Mouse (Mus musculus) layer of hippocampus, postnatal 10 days (tissue): ENCODE results near the gene Cd4. TPM values are rescaled to one million over a fixed set of nuclear protein-coding genes. Genes with fewer than 3 reads are reported as not detected.
A peak's percentile ranks its signal among the peaks of the same experiment; 100 is the strongest.

Experiments
- DNase-seq, 2 experiments: peaks; one replicate each; pipeline ENCODE4 v3.0.0; 2021; ENCODE audit warnings: low spot score in 2 of 2
- long read RNA-seq: library from polyadenylated mRNA; stranded (forward); transcript quantifications from one replicate; pipeline ENCODE4 v2.0.0, GENCODE M21; 2023
- total RNA-seq, 2 experiments: library from RNA; stranded (reverse); gene quantifications; 2 replicates each; pipeline ENCODE4 v1.2.3; 2021

The Cd4 gene
- 1 to 10 TPM in 1 of 2 experiments, under 1 TPM in 1; 0.62 to 1.0 TPM for total RNA-seq
- long read RNA-seq, result 0 reads

GRCm38 (mm10) chr6:124887986-124888385 is at the start of gene Cd4:
Cd4 (minus strand) TSS chr6:124888221.
- no peak for DNase-seq

- no peak for DNase-seq
Observed at GRCm38 (mm10) chr6:124937493-124937892, 49.5 kb upstream of the Cd4 start.

GRCm38 (mm10) chr6:124936681-124937080 is 48.7 kb upstream of the Cd4 start:
- no peak for DNase-seq

GRCm38 (mm10) chr6:124934670-124935069 is 46.6 kb upstream of the Cd4 start:
- no peak for DNase-seq

- no peak for DNase-seq
Observed at GRCm38 (mm10) chr6:124933127-124933526, 45.1 kb upstream of the Cd4 start.

GRCm38 (mm10) chr6:124932314-124932695 is 44.3 kb upstream of the Cd4 start:
- no peak for DNase-seq

- DNase-seq, result peak; percentile 61 to 70
Observed at GRCm38 (mm10) chr6:124931525-124932313, 43.7 kb upstream of the Cd4 start.

GRCm38 (mm10) chr6:124930754-124931524 is 42.9 kb upstream of the Cd4 start, which contains the start of gene Mlf2:
Mlf2 (plus strand) TSS chr6:124931386.
- DNase-seq, result peak; percentile 98 to 99

GRCm38 (mm10) chr6:124930231-124930630 is 42.2 kb upstream of the Cd4 start:
- no peak for DNase-seq

- no peak for DNase-seq
Observed at GRCm38 (mm10) chr6:124925941-124926340, 37.9 kb upstream of the Cd4 start.

- DNase-seq, result no peak
Observed at GRCm38 (mm10) chr6:124925173-124925793, 37.3 kb upstream of the Cd4 start.

- no peak for DNase-seq
Observed at GRCm38 (mm10) chr6:124921539-124921938, 33.5 kb upstream of the Cd4 start.

- DNase-seq, result no peak
Observed at GRCm38 (mm10) chr6:124920318-124921085, 32.5 kb upstream of the Cd4 start.

- DNase-seq, result peak; percentile 93 to 95
Observed at GRCm38 (mm10) chr6:124919695-124920317, 31.8 kb upstream of the Cd4 start, which contains the start of gene Ptms. Ptms (minus strand) TSS chr6:124920103.

- no peak for DNase-seq
Observed at GRCm38 (mm10) chr6:124918890-124919627, 31.0 kb upstream of the Cd4 start.

GRCm38 (mm10) chr6:124918331-124918690 is 30.3 kb upstream of the Cd4 start:
- DNase-seq, result no peak

- peak; percentile 89 to 94 for DNase-seq
Observed at GRCm38 (mm10) chr6:124917518-124918330, 29.7 kb upstream of the Cd4 start.

- DNase-seq, result peak; percentile 93 to 97
Observed at GRCm38 (mm10) chr6:124916695-124917517, 28.9 kb upstream of the Cd4 start.
